Comparison of ENCODE assay signal across 26 mouse cellular contexts in genomic region chr10:45412144-45412543, GRCm38 (mm10).
A peak's percentile ranks its signal among the peaks of the same experiment; 100 is the strongest.
DNase-seq lines count a peak whose midpoint lies in the region; ATAC-seq lines count a peak whose summit lies in the region.
"Had no signal": no experiment of that assay in that cellular context is flagged by ENCODE, and none has a peak within 500 bp of the region (broad histone marks: within the 10 kb centered on the region; RNA-seq: fewer than 3 reads in every experiment).

No protein-coding gene starts in this region.

- DNase-seq in embryo, embryonic 10.5 days (ENCODE audit: low spot score): peak; percentile 32
- no peak for DNase-seq in embryo, embryonic 10 days (ENCODE audit: low spot score)
- no peak for DNase-seq in forebrain, embryonic 11.5 days (ENCODE audit: low spot score)
- DNase-seq in hindbrain, embryonic 11.5 days (ENCODE audit: low spot score): no peak
- peak; percentile 87 for DNase-seq in midbrain, embryonic 11.5 days (ENCODE audit: low spot score, missing footprints)
- no peak for DNase-seq in midbrain, embryonic 14.5 days
- DNase-seq: adrenal gland, adult 8-10 months; adrenal gland, postnatal 14 days; adrenal gland, postnatal 36 days; B cell, adult 2 months; cerebellum, adult 11-12 months; cerebellum, adult 2 months; cerebellum, adult 9-10 months; cerebellum, postnatal 10 days; cerebellum, postnatal 25 days; forebrain, postnatal 0 days had no signal

- H3K27me3 ChIP-seq in forebrain, embryonic 11.5 days (ENCODE audit: control insufficient read depth, insufficient read depth, low read length): no peaks in the 10 kb centered on the region
- H3K27me3 ChIP-seq in forebrain, embryonic 16.5 days (replicated peaks; ENCODE audit: control insufficient read depth, insufficient read depth, low read length): no peaks in the 10 kb centered on the region
- no peaks in the 10 kb centered on the region for H3K27me3 ChIP-seq in hindbrain, embryonic 11.5 days (ENCODE audit: control insufficient read depth, insufficient read depth, low read length)
- H3K27me3 ChIP-seq in hindbrain, embryonic 16.5 days (replicated peaks; ENCODE audit: control insufficient read depth, insufficient read depth, low read length): no peaks in the 10 kb centered on the region
- no peaks in the 10 kb centered on the region for H3K27me3 ChIP-seq in midbrain, embryonic 11.5 days (ENCODE audit: control insufficient read depth, insufficient read depth, low read length)
- no peaks in the 10 kb centered on the region for H3K27me3 ChIP-seq in midbrain, embryonic 14.5 days (ENCODE audit: control insufficient read depth, insufficient read depth, low read length)
- H3K27me3 ChIP-seq: CH12.LX; embryonic facial prominence, embryonic 12.5 days; forebrain, embryonic 13.5 days had no signal

- no peaks in the 10 kb centered on the region for H3K36me3 ChIP-seq in forebrain, embryonic 11.5 days (ENCODE audit: control insufficient read depth, insufficient read depth, low read length)
- no peaks in the 10 kb centered on the region for H3K36me3 ChIP-seq in forebrain, embryonic 16.5 days (ENCODE audit: control insufficient read depth, insufficient read depth)
- no peaks in the 10 kb centered on the region for H3K36me3 ChIP-seq in hindbrain, embryonic 11.5 days (ENCODE audit: control insufficient read depth, insufficient read depth, low read length)
- no peaks in the 10 kb centered on the region for H3K36me3 ChIP-seq in hindbrain, embryonic 16.5 days (ENCODE audit: control insufficient read depth, insufficient read depth, low read length)
- H3K36me3 ChIP-seq in midbrain, embryonic 11.5 days (ENCODE audit: control insufficient read depth, insufficient read depth, low read length): no peaks in the 10 kb centered on the region
- H3K36me3 ChIP-seq in midbrain, embryonic 14.5 days (ENCODE audit: control insufficient read depth, insufficient read depth, low read length): no peaks in the 10 kb centered on the region
- H3K36me3 ChIP-seq: embryonic facial prominence, embryonic 12.5 days had no signal

- no peaks in the 10 kb centered on the region for H3K9me3 ChIP-seq in forebrain, embryonic 11.5 days (ENCODE audit: control insufficient read depth, low read length)
- no peaks in the 10 kb centered on the region for H3K9me3 ChIP-seq in forebrain, embryonic 16.5 days (ENCODE audit: control insufficient read depth, low read length)
- no peaks in the 10 kb centered on the region for H3K9me3 ChIP-seq in hindbrain, embryonic 11.5 days (ENCODE audit: control insufficient read depth, low read length)
- H3K9me3 ChIP-seq in hindbrain, embryonic 16.5 days (ENCODE audit: control insufficient read depth, low read length): no peaks in the 10 kb centered on the region
- no peaks in the 10 kb centered on the region for H3K9me3 ChIP-seq in midbrain, embryonic 11.5 days (ENCODE audit: control insufficient read depth, low read length)
- H3K9me3 ChIP-seq in midbrain, embryonic 14.5 days (ENCODE audit: control insufficient read depth, low read length): no peaks in the 10 kb centered on the region
- H3K9me3 ChIP-seq: embryonic facial prominence, embryonic 10.5 days; embryonic facial prominence, embryonic 12.5 days; forebrain, embryonic 13.5 days; G1E had no signal

- H3K4me1 ChIP-seq in forebrain, embryonic 11.5 days (replicated peaks; ENCODE audit: control insufficient read depth, insufficient read depth, low read length): peaks cover 4% of the 10 kb centered on the region; the same call in 1 of the 2 replicates
- H3K4me1 ChIP-seq in forebrain, embryonic 16.5 days (replicated peaks; ENCODE audit: control insufficient read depth, insufficient read depth, low read length): peaks cover 3% of the 10 kb centered on the region
- no peaks in the 10 kb centered on the region for H3K4me1 ChIP-seq in hindbrain, embryonic 11.5 days (replicated peaks; ENCODE audit: control insufficient read depth, insufficient read depth, low read length)
- no peaks in the 10 kb centered on the region; the same call in 1 of the 2 replicates for H3K4me1 ChIP-seq in hindbrain, embryonic 16.5 days (ENCODE audit: control insufficient read depth, insufficient read depth, low read depth, low read length)
- H3K4me1 ChIP-seq in midbrain, embryonic 11.5 days (ENCODE audit: control insufficient read depth, insufficient read depth, low read length): peaks cover 13% of the 10 kb centered on the region
- 0 out of 2 replicates have a peak, but pooled peaks cover 3% of the 10 kb centered on the region for H3K4me1 ChIP-seq in midbrain, embryonic 14.5 days (ENCODE audit: control insufficient read depth, insufficient read depth, low read length)
- H3K4me1 ChIP-seq: embryonic facial prominence, embryonic 12.5 days had no signal

- no peak overlapping the region for H3K9ac ChIP-seq in forebrain, embryonic 11.5 days (ENCODE audit: low read length)
- no peak overlapping the region for H3K9ac ChIP-seq in forebrain, embryonic 16.5 days (replicated peaks; ENCODE audit: low read depth, low read length)
- H3K9ac ChIP-seq in hindbrain, embryonic 11.5 days (ENCODE audit: low read depth, low read length): no peak overlapping the region
- H3K9ac ChIP-seq in hindbrain, embryonic 16.5 days (ENCODE audit: low read depth, low read length): no peak overlapping the region
- H3K9ac ChIP-seq in midbrain, embryonic 11.5 days (ENCODE audit: low read length): no peak overlapping the region
- no peak overlapping the region for H3K9ac ChIP-seq in midbrain, embryonic 14.5 days (replicated peaks; ENCODE audit: low read length)
- H3K9ac ChIP-seq: embryonic facial prominence, embryonic 12.5 days; forebrain, embryonic 13.5 days; forebrain, postnatal 0 days had no signal

- 0 out of 2 replicates have a peak overlapping the region, but pooled peaks have one; percentile 15 for H3K27ac ChIP-seq in forebrain, embryonic 11.5 days (ENCODE audit: low read depth, low read length)
- no peak overlapping the region for H3K27ac ChIP-seq in forebrain, embryonic 16.5 days (ENCODE audit: low read length)
- peak overlapping the region; percentile 20; the same call in 1 of the 2 replicates for H3K27ac ChIP-seq in hindbrain, embryonic 11.5 days (ENCODE audit: low read depth, low read length)
- no peak overlapping the region for H3K27ac ChIP-seq in hindbrain, embryonic 16.5 days (ENCODE audit: low read depth, low read length)
- no peak overlapping the region for H3K27ac ChIP-seq in midbrain, embryonic 11.5 days (ENCODE audit: low read depth, low read length)
- no peak overlapping the region for H3K27ac ChIP-seq in midbrain, embryonic 14.5 days (replicated peaks; ENCODE audit: low read depth, low read length)
- H3K27ac ChIP-seq: embryonic facial prominence, embryonic 10.5 days; embryonic facial prominence, embryonic 12.5 days; forebrain, embryonic 13.5 days had no signal

- H3K4me2 ChIP-seq in forebrain, embryonic 11.5 days (ENCODE audit: low read depth, low read length, severe bottlenecking): no peak overlapping the region
- H3K4me2 ChIP-seq in forebrain, embryonic 16.5 days (ENCODE audit: low read length): no peak overlapping the region
- no peak overlapping the region for H3K4me2 ChIP-seq in hindbrain, embryonic 11.5 days (replicated peaks; ENCODE audit: low read depth, low read length)
- H3K4me2 ChIP-seq in hindbrain, embryonic 16.5 days (ENCODE audit: low read length): no peak overlapping the region
- no peak overlapping the region for H3K4me2 ChIP-seq in midbrain, embryonic 11.5 days
- H3K4me2 ChIP-seq in midbrain, embryonic 14.5 days (ENCODE audit: low read length): no peak overlapping the region
- H3K4me2 ChIP-seq: embryonic facial prominence, embryonic 12.5 days; forebrain, embryonic 13.5 days had no signal

- H3K4me3 ChIP-seq in forebrain, embryonic 11.5 days (ENCODE audit: low read depth, low read length): no peak overlapping the region
- no peak overlapping the region for H3K4me3 ChIP-seq in forebrain, embryonic 16.5 days (replicated peaks; ENCODE audit: low read length)
- no peak overlapping the region for H3K4me3 ChIP-seq in hindbrain, embryonic 11.5 days (ENCODE audit: low read depth, low read length)
- no peak overlapping the region for H3K4me3 ChIP-seq in hindbrain, embryonic 16.5 days (ENCODE audit: low read length)
- no peak overlapping the region for H3K4me3 ChIP-seq in midbrain, embryonic 11.5 days (ENCODE audit: low read depth, low read length)
- H3K4me3 ChIP-seq in midbrain, embryonic 14.5 days (replicated peaks; ENCODE audit: low read depth, low read length): no peak overlapping the region
- H3K4me3 ChIP-seq: embryonic facial prominence, embryonic 10.5 days; embryonic facial prominence, embryonic 12.5 days; forebrain, embryonic 13.5 days had no signal

- no peak for ATAC-seq in forebrain, embryonic 11.5 days (replicated peaks; ENCODE audit: low FRiP score)
- no peak for ATAC-seq in forebrain, embryonic 16.5 days
- no peak for ATAC-seq in hindbrain, embryonic 11.5 days (ENCODE audit: low FRiP score)
- no peak for ATAC-seq in hindbrain, embryonic 16.5 days
- ATAC-seq in midbrain, embryonic 11.5 days (ENCODE audit: low FRiP score): peak; percentile 53; the same call in 1 of the 2 replicates
- ATAC-seq in midbrain, embryonic 14.5 days (ENCODE audit: low FRiP score, low TSS enrichment): no peak
- ATAC-seq: activated CD4-positive, CD25-positive, alpha-beta regulatory T cell, adult 4 months; CD4-positive, CD25-positive, alpha-beta regulatory T cell, adult 4 months; forebrain, embryonic 13.5 days; forebrain, postnatal 0 days; Patski had no signal

- WGBS in forebrain, embryonic 11.5 days: 24% methylated on average over 5 of the region's 5 CpGs
- WGBS in forebrain, embryonic 16.5 days: 35% methylated on average over 5 of the region's 5 CpGs
- 37% methylated on average over 5 of the region's 5 CpGs for WGBS in hindbrain, embryonic 11.5 days
- WGBS in hindbrain, embryonic 16.5 days: 45% methylated on average over 5 of the region's 5 CpGs
- 23% methylated on average over 5 of the region's 5 CpGs for WGBS in midbrain, embryonic 11.5 days
- WGBS in midbrain, embryonic 14.5 days: 26% methylated on average over 5 of the region's 5 CpGs

Comparison
In these comparisons a context has a peak if more than half of its experiments do, and no peak if none do; other contexts are left out.
1. DNase-seq: peak in embryo, embryonic 10.5 days (single experiment) and midbrain, embryonic 11.5 days (single experiment); none in embryo, embryonic 10 days (single experiment), forebrain, embryonic 11.5 days (single experiment), hindbrain, embryonic 11.5 days (single experiment) and midbrain, embryonic 14.5 days (single experiment).
2. H3K27ac ChIP-seq: peak in forebrain, embryonic 11.5 days (single experiment) and hindbrain, embryonic 11.5 days (single experiment); none in forebrain, embryonic 16.5 days (single experiment), hindbrain, embryonic 16.5 days (single experiment), midbrain, embryonic 11.5 days (single experiment) and midbrain, embryonic 14.5 days (single experiment).